Mouse (Mus musculus) liver, embryonic 14.5 days (tissue): ENCODE measurements around the gene Agtrap. TPM values are rescaled to one million over a fixed set of nuclear protein-coding genes. Genes with fewer than 3 reads are reported as not detected.

ENCODE experiments used
- ATAC-seq: fragments of 200-750 bp; cut with Nextera tagmentation; 2 replicates; pipeline ENCODE4 v1.8.0; 2017; ENCODE audit warnings: moderate number of reproducible peaks, mild to moderate bottlenecking, moderate library complexity; ENCODE audit not compliant: insufficient read depth
- DNase-seq, 3 experiments: peaks; one replicate each; pipeline ENCODE4 v3.0.0-alpha.2; 2012 to 2013; ENCODE audit warnings: low read depth in 3 of 3, low spot score in 3 of 3
- H3K27ac ChIP-seq: fragments of 300-500 bp; sonication (generic); 2 replicates; pipeline ENCODE4 v1.5.1; 2014; ENCODE audit warnings: moderate library complexity, mild to moderate bottlenecking, control low read depth, inconsistent platforms
- H3K27me3 ChIP-seq: fragments of 300-500 bp; sonication (generic); 2 replicates; pipeline ENCODE4 v1.6.1; 2014; ENCODE audit warnings: mild to moderate bottlenecking, low read length, moderate library complexity; ENCODE audit not compliant: control insufficient read depth, insufficient read depth
- H3K36me3 ChIP-seq: fragments of 300-500 bp; sonication (generic); replicated peaks from 2 replicates; pipeline ENCODE4 v1.6.1; 2014; ENCODE audit warnings: low read depth; ENCODE audit not compliant: control insufficient read depth, insufficient read depth
- H3K4me1 ChIP-seq, 2 experiments: fragments of 200-500 bp in 1 of 2; fragments of 300-500 bp in 1 of 2; sonication (generic) in 1 of 2; replicated peaks; 2 replicates each; pipeline ENCODE4 v1.6.1; 2012 to 2014; ENCODE audit warnings: antibody characterized with exemption in 1 of 2, inconsistent platforms in 1 of 2, low read length in 1 of 2; ENCODE audit not compliant: control insufficient read depth in 2 of 2, insufficient read depth in 2 of 2
- H3K4me2 ChIP-seq: fragments of 300-500 bp; sonication (generic); 2 replicates; pipeline ENCODE4 v1.6.1; 2014; ENCODE audit warnings: low read depth, mild to moderate bottlenecking, control low read depth, moderate library complexity
- H3K4me3 ChIP-seq, 2 experiments: fragments of 200-500 bp in 1 of 2; fragments of 300-500 bp in 1 of 2; sonication (generic) in 1 of 2; 2 replicates each; pipeline ENCODE4 v1.5.1; 2012 to 2014; ENCODE audit warnings: low read depth in 2 of 2, low read length in 2 of 2, mild to moderate bottlenecking in 2 of 2, control low read depth in 1 of 2, inconsistent platforms in 1 of 2, moderate library complexity in 1 of 2; ENCODE audit not compliant: insufficient read depth in 1 of 2
- H3K9ac ChIP-seq: fragments of 300-500 bp; sonication (generic); replicated peaks from 2 replicates; pipeline ENCODE4 v1.6.1; 2014; ENCODE audit warnings: mild to moderate bottlenecking, control low read depth, moderate library complexity
- H3K9me3 ChIP-seq: fragments of 300-500 bp; sonication (generic); 2 replicates; pipeline ENCODE4 v1.6.1; 2016; ENCODE audit warnings: low read length, mixed read lengths; ENCODE audit not compliant: control insufficient read depth
- CTCF ChIP-seq: IDR thresholded peaks from 2 replicates; pipeline ENCODE4 v1.5.1; 2016; ENCODE audit warnings: antibody characterized with exemption, low read depth, control low read depth
- EP300 ChIP-seq: IDR thresholded peaks from 2 replicates; pipeline ENCODE4 v1.6.1; 2016; ENCODE audit warnings: antibody characterized with exemption, low read depth
- WGBS: fragments of 180-500 bp; shearing (Covaris S2); extraction: QIAGEN DNeasy Blood & Tissue Kit; methylation state at CpG from one replicate; pipeline ENCODE4 v1.1.7; 2014; ENCODE audit not compliant: insufficient replicate concordance; 5-methylcytosine and 5-hydroxymethylcytosine counted together
- polyA plus RNA-seq, 2 experiments: library from polyadenylated mRNA; depleted of rRNA in 1 of 2; stranded (reverse) in 1 of 2; unstranded in 1 of 2; fragments of >200 nt; fragmentation: Nextera tagmentation in 1 of 2; extraction: Ambion mirVana in 1 of 2; gene quantifications; 2 replicates each; pipeline versions ENCODE4 v1.2.1 to v1.2.3; 2012 to 2014

Gene Agtrap
- polyA plus RNA-seq, 2 experiments: 4.1 to 9.9 TPM

DNA sequence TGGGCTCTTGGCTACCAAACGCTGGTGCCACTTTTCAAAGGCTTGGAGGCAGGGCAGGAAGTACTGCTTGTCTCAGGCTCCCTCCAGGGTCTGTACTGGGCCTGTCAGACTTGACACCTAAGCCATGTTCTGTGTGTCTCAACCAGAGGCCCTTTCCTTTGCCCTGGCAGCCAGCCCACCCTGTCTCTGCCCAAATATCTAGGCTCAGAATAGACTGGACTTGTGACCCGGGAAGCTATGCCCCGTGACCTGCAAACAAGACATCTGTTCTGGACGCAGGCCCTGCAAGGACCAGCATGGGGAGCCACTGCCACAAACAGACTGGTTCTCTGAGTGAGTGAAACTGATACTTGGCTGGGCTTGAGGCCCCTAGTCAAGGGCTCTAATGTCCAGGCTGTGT lies 31.0 kb downstream of the Agtrap start:
- Histone ChIP-seq H3K9me3 (no peaks in the 10 kb centered on the region), H3K4me1 (no peaks in the 10 kb centered on the region), H3K4me2 (no peak overlapping the region), H3K27me3 (no peaks in the 10 kb centered on the region), H3K36me3 (peaks cover 39% of the 10 kb centered on the region), H3K9ac (no peak overlapping the region), H3K27ac (no peak overlapping the region), H3K4me3 (no peak overlapping the region)
- no peak for ATAC-seq
- WGBS: 81% methylated on average over 4 of the region's 4 CpGs
- TF ChIP-seq CTCF: no peak
- TF ChIP-seq EP300: no peak
- DNase-seq: no peak

DNA sequence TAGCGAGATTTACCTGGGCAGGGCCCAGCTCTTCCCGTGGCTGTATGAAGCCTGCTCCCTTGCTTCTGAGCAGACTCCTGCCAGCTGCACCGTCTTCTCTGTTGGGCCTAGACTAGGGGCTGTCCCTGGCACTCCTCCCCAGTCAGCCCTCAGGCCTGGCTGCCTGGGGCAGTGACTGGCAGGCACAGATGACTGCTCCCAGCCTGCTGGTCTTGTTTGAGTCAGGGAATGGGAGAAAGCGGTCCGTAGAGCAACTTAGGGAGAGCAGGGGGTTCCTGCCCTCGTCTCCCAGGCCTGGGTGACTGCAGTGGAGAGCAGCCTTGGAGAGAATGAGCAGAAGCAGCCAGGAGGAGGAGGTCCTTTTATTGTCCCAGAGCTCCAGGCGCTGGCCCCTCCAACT lies 31.6 kb downstream of the Agtrap start:
- ATAC-seq: no peak
- no peaks in the 10 kb centered on the region for H3K4me1 ChIP-seq
- TF ChIP-seq EP300 (no peak), CTCF (no peak)
- peaks cover 45% of the 10 kb centered on the region for H3K36me3 ChIP-seq
- no peak for DNase-seq
- no peak overlapping the region for H3K4me3 ChIP-seq
- H3K4me2 ChIP-seq: no peak overlapping the region
- no peaks in the 10 kb centered on the region for H3K27me3 ChIP-seq
- H3K9ac ChIP-seq: no peak overlapping the region
- no peaks in the 10 kb centered on the region for H3K9me3 ChIP-seq
- WGBS: 80% methylated on average over 7 of the region's 7 CpGs
- no peak overlapping the region for H3K27ac ChIP-seq

DNA sequence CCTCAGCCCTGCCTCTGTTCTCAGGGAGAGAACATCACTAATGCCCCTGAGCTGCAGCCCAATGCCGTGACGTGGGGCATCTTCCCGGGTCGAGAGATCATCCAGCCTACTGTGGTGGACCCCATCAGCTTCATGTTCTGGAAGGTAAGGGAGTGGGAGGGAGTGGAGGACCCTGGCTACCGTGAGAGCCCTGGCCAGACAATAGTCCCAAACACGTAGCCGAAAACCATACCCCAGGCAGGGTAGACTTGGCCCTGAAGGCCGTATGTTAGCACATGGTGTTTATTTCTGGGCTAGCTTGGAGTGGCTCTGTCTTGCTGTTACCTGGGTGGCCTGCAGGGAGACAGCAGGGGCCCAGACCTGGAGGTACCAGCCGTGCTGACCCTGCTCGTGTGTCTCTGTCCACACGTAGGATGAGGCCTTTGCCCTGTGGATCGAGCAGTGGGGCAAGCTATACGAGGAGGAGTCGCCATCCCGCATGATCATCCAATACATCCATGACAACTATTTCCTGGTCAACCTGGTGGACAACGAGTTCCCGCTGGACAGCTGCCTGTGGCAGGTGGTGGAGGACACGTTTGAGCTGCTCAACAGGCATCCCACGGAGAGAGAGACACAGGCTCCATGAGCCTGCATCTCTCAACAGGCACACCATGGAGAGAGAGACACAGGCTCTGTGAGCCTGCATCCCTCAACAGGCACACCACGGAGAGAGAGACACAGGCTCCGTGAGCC lies 32.7 kb downstream of the Agtrap start:
- no peaks in the 10 kb centered on the region for H3K9me3 ChIP-seq
- DNase-seq (no peak), ATAC-seq (no peak)
- H3K9ac ChIP-seq: no peak overlapping the region
- no peak for TF ChIP-seq EP300
- no peak for TF ChIP-seq CTCF
- no peaks in the 10 kb centered on the region for H3K27me3 ChIP-seq
- H3K27ac ChIP-seq: no peak overlapping the region
- no peaks in the 10 kb centered on the region for H3K4me1 ChIP-seq
- 89% methylated on average over 21 of the region's 21 CpGs for WGBS
- H3K36me3 ChIP-seq: peaks cover 55% of the 10 kb centered on the region
- H3K4me2 ChIP-seq: no peak overlapping the region
- no peak overlapping the region for H3K4me3 ChIP-seq

DNA sequence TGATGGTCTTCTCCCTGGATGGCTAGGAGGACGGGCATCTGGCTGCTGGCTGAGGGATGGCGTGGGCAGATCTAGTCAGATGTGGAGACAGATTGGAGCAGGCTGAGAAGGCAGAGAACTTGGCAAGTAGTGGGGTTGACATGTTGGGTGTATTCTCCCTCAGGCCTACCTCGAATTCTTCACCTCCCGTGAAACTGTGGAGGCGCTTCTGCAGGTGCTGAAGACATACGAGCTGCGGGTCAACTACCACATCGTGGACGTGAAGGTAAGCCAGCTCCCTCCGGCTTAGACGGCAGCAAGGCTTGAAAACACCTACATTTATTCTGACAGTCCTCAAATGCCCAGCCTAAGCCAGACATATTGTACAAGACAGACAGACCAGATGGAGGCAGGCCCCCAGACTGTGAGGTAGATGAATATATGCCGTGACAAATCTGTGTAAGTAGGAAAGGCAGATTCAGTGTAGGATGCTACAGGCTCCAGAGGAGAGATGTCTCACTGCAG lies 34.4 kb downstream of the Agtrap start:
- H3K9me3 ChIP-seq: no peaks in the 10 kb centered on the region
- peaks cover 66% of the 10 kb centered on the region for H3K36me3 ChIP-seq
- H3K4me1 ChIP-seq: peaks cover 0 to 5% of the 10 kb centered on the region in 2 experiments; a peak in 2 of 4 replicates
- ATAC-seq: no peak
- no peak for DNase-seq
- no peak overlapping the region for H3K9ac ChIP-seq
- H3K27ac ChIP-seq: no peak overlapping the region
- no peak for TF ChIP-seq EP300
- TF ChIP-seq CTCF: no peak
- no peaks in the 10 kb centered on the region for H3K27me3 ChIP-seq
- H3K4me3 ChIP-seq: no peak overlapping the region
- WGBS: 91% methylated on average over 12 of the region's 12 CpGs
- H3K4me2 ChIP-seq: no peak overlapping the region

DNA sequence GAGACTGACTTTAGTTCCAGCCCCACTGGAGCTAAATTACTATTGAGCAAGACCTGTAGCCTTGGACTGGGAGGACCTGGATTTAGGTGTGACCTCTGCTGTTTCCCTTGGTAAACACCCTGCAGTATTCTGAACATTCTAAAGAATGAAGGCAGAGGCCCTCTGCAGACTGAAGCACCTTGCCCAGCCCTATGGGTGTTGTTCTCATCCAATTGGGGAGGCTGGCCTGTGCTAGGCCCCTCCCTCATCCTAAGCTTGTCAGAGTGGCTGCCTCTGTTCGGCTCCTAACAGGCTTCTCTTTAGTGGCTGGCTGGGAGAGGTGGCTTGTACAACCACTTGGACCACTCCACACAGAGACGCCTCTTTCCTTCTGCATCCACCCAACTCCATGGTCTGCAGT lies 34.9 kb downstream of the Agtrap start:
- no peak for ATAC-seq
- H3K27ac ChIP-seq: no peak overlapping the region
- no peak for DNase-seq
- no peak overlapping the region for H3K9ac ChIP-seq
- no peaks in the 10 kb centered on the region for H3K27me3 ChIP-seq
- TF ChIP-seq EP300 (no peak), CTCF (no peak)
- 82% methylated on average over 2 of the region's 2 CpGs for WGBS
- H3K4me2 ChIP-seq: no peak overlapping the region
- H3K4me3 ChIP-seq: no peak overlapping the region
- no peaks in the 10 kb centered on the region for H3K9me3 ChIP-seq
- H3K36me3 ChIP-seq: peaks cover 71% of the 10 kb centered on the region
- peaks cover 0 to 10% of the 10 kb centered on the region in 2 experiments; a peak in 2 of 4 replicates for H3K4me1 ChIP-seq
